Mouse (Mus musculus) erythroid progenitor cell, adult 5-6 weeks (primary cell): ENCODE measurements at regions not wholly inside any gene's neighbourhood (a gene's known extent, or its start where the extent isn't known, plus 50 kb on each side); places are given as distances from the start of the nearest gene placed in this dataset.

ENCODE experiments used
- ATAC-seq: replicated peaks from 2 replicates; pipeline ENCODE4 v1.8.0; 2016; ENCODE audit warnings: moderate number of reproducible peaks, mild to moderate bottlenecking, moderate TSS enrichment, inconsistent platforms; ENCODE audit not compliant: poor library complexity, low FRiP score, severe bottlenecking

- ATAC-seq = no peak
Observed at GRCm38 (mm10) chr1:166735545-166735944, 53.9 kb upstream of the Fmo9 start.

GRCm38 (mm10) chr1:166738029-166738428 is 56.4 kb upstream of the Fmo9 start:
- no peak for ATAC-seq

GRCm38 (mm10) chr1:166750236-166750635 is 68.6 kb upstream of the Fmo9 start:
- ATAC-seq = no peak

- ATAC-seq = no peak
Observed at GRCm38 (mm10) chr1:166750777-166751176, 69.1 kb upstream of the Fmo9 start.

GRCm38 (mm10) chr1:166751436-166751835 is 69.8 kb upstream of the Fmo9 start:
- no peak for ATAC-seq

- ATAC-seq = no peak
Observed at GRCm38 (mm10) chr1:166752990-166753709, 71.5 kb upstream of the Fmo9 start.

- ATAC-seq = no peak
Observed at GRCm38 (mm10) chr1:166758987-166759386, 77.3 kb upstream of the Fmo9 start.

- no peak for ATAC-seq
Observed at GRCm38 (mm10) chr1:166773114-166773513, 91.5 kb upstream of the Fmo9 start.

- ATAC-seq = no peak
Observed at GRCm38 (mm10) chr1:166782106-166782505, 100.5 kb upstream of the Fmo9 start.

GRCm38 (mm10) chr1:166787945-166788344 is 106.3 kb upstream of the Fmo9 start:
- no peak for ATAC-seq

- no peak for ATAC-seq
Observed at GRCm38 (mm10) chr1:166788824-166789399, 107.3 kb upstream of the Fmo9 start.

- ATAC-seq = no peak
Observed at GRCm38 (mm10) chr1:166793052-166793716, 111.5 kb upstream of the Fmo9 start.

- no peak for ATAC-seq
Observed at GRCm38 (mm10) chr1:166793717-166794081, 112.1 kb upstream of the Fmo9 start.

- ATAC-seq = no peak; the same call in 1 of the 2 replicates
Observed at GRCm38 (mm10) chr1:166794622-166795244, 113.1 kb upstream of the Fmo9 start.

GRCm38 (mm10) chr1:166795613-166796012 is 114.0 kb upstream of the Fmo9 start:
- no peak for ATAC-seq

- no peak for ATAC-seq
Observed at GRCm38 (mm10) chr1:166796362-166796925, 114.8 kb upstream of the Fmo9 start.

- no peak for ATAC-seq
Observed at GRCm38 (mm10) chr1:166796931-166797330, 115.3 kb upstream of the Fmo9 start.

GRCm38 (mm10) chr1:166800953-166801603 is 119.4 kb upstream of the Fmo9 start:
- no peak for ATAC-seq

- no peak for ATAC-seq
Observed at GRCm38 (mm10) chr1:166801929-166802328, 120.3 kb upstream of the Fmo9 start.

- no peak for ATAC-seq
Observed at GRCm38 (mm10) chr1:166803928-166804327, 122.3 kb upstream of the Fmo9 start.
